Mouse (Mus musculus) 3134 (cell line): ENCODE measurements around the gene Fscn1.

Experiments used
- DNase-seq: peaks from one replicate; pipeline ENCODE4 v3.0.0-alpha.2; 2011; ENCODE audit warnings: low spot score; ENCODE audit not compliant: insufficient read length; ENCODE audit errors: extremely low read depth

The Fscn1 gene

GRCm38 (mm10) chr5:142932731-142933130, 27.4 kb upstream of the Fscn1 start:
- no peak for DNase-seq

GRCm38 (mm10) chr5:142935642-142936335, 24.4 kb upstream of the Fscn1 start:
- peak; percentile 73 for DNase-seq

GRCm38 (mm10) chr5:142936336-142936719, 23.8 kb upstream of the Fscn1 start:
- peak; percentile 85 for DNase-seq

- peak; percentile 66 for DNase-seq
These were observed 22.0 kb upstream of the Fscn1 start for GRCm38 (mm10) chr5:142937956-142938727.

GRCm38 (mm10) chr5:142940393-142940792, 19.8 kb upstream of the Fscn1 start:
- DNase-seq = peak; percentile 57

GRCm38 (mm10) chr5:142944979-142945682, 15.0 kb upstream of the Fscn1 start:
- no peak for DNase-seq

GRCm38 (mm10) chr5:142947460-142947859, 12.7 kb upstream of the Fscn1 start:
- DNase-seq = no peak

- no peak for DNase-seq
These were observed 10.6 kb upstream of the Fscn1 start for GRCm38 (mm10) chr5:142949580-142949979.

GRCm38 (mm10) chr5:142950405-142950804, 9.7 kb upstream of the Fscn1 start:
- DNase-seq = no peak

- no peak for DNase-seq
These were observed 6.5 kb upstream of the Fscn1 start for GRCm38 (mm10) chr5:142953641-142954040.

GRCm38 (mm10) chr5:142956956-142957703, 3.0 kb upstream of the Fscn1 start:
- no peak for DNase-seq

- no peak for DNase-seq
These were observed 1.7 kb upstream of the Fscn1 start for GRCm38 (mm10) chr5:142958464-142958863.

GRCm38 (mm10) chr5:142959156-142959555, 987 bp upstream of the Fscn1 start:
- DNase-seq = peak; percentile 95

GRCm38 (mm10) chr5:142960775-142961271, 680 bp downstream of the Fscn1 start:
- peak; percentile 81 for DNase-seq

GRCm38 (mm10) chr5:142961398-142961880, 1.3 kb downstream of the Fscn1 start:
- DNase-seq = peak; percentile 83

- peak; percentile 90 for DNase-seq
These were observed 1.8 kb downstream of the Fscn1 start for GRCm38 (mm10) chr5:142961881-142962443.

GRCm38 (mm10) chr5:142962444-142962961, 2.4 kb downstream of the Fscn1 start:
- DNase-seq = no peak

- peak; percentile 89 for DNase-seq
These were observed 3.0 kb downstream of the Fscn1 start for GRCm38 (mm10) chr5:142963003-142963704.
